Mouse (Mus musculus) kidney, adult 2 months (tissue): ENCODE results near the gene Slirp. TPM values are rescaled to one million over a fixed set of nuclear protein-coding genes. Genes with fewer than 3 reads are reported as not detected.

ENCODE experiments used
- DNase-seq: peaks from one replicate; pipeline ENCODE4 v3.0.0; 2021
- H3K27ac ChIP-seq: fragments of 200-500 bp; 2 replicates; pipeline ENCODE4 v1.5.1; 2012; ENCODE audit warnings: low read depth, low read length, control low read depth, inconsistent platforms; ENCODE audit not compliant: insufficient read depth
- H3K27me3 ChIP-seq: fragments of 200-500 bp; replicated peaks from 2 replicates; pipeline ENCODE4 v1.6.1; 2012; ENCODE audit warnings: mild to moderate bottlenecking, moderate library complexity, low read length, inconsistent platforms; ENCODE audit not compliant: control insufficient read depth, insufficient read depth
- H3K36me3 ChIP-seq: fragments of 200-500 bp; 2 replicates; pipeline ENCODE4 v1.6.1; 2012; ENCODE audit warnings: mild to moderate bottlenecking, moderate library complexity, low read length, inconsistent platforms; ENCODE audit not compliant: control insufficient read depth, insufficient read depth
- H3K4me1 ChIP-seq: fragments of 200-500 bp; 2 replicates; pipeline ENCODE4 v1.6.1; 2011; ENCODE audit warnings: low read length; ENCODE audit not compliant: control insufficient read depth, insufficient read depth
- H3K4me3 ChIP-seq: fragments of 200-500 bp; 2 replicates; pipeline ENCODE4 v1.5.1; 2011; ENCODE audit warnings: mild to moderate bottlenecking, low read depth, low read length, control low read depth; ENCODE audit not compliant: insufficient read depth
- CTCF ChIP-seq: fragments of 200-500 bp; conservative IDR thresholded peaks from 2 replicates; pipeline ENCODE4 v1.5.1; 2011; ENCODE audit warnings: low read depth, mild to moderate bottlenecking, control low read depth, low read length, moderate library complexity, mixed read lengths; ENCODE audit not compliant: insufficient read depth, insufficient read length
- POLR2A ChIP-seq: fragments of 200-500 bp; IDR thresholded peaks from one replicate; pipeline ENCODE4 v1.6.1; 2011; ENCODE audit warnings: low read depth, low read length, control low read depth
- WGBS: fragments of 180-500 bp; shearing (Covaris S2); methylation state at CpG from one replicate; pipeline ENCODE4 v1.1.7; 2018; 5-methylcytosine and 5-hydroxymethylcytosine counted together
- polyA plus RNA-seq: library from polyadenylated mRNA; depleted of rRNA; stranded (reverse); fragments of >200 nt; gene quantifications from 2 replicates; pipeline ENCODE4 v1.2.3, GENCODE M21; 2012

Gene Slirp
- polyA plus RNA-seq, 1 experiment, result 40.0 TPM

DNA sequence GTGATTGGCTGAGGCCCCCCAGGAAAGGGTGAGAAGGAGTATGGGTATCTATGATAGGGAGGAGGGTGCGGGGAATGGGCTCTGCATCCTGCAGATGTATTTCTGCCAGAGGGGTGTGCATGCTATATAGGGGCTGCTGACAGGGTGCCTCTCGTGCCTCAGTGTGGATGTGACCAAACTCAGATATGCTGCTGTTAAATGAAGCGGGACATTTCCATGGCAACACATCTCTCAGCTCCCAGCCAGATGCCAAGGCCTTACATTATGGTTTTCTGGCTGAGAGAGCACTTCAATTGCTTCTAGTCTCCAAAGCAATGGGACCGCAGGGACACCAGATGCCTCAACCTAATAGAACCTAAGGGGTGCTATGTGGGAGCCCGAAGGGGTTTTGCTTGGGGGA, 24.8 kb upstream of the Slirp start:
- 67% methylated on average over 5 of the region's 5 CpGs for WGBS
- Histone ChIP-seq H3K27me3 (no peaks in the 10 kb centered on the region), H3K36me3 (no peaks in the 10 kb centered on the region), H3K4me3 (no peak overlapping the region), H3K4me1 (no peaks in the 10 kb centered on the region), H3K27ac (no peak overlapping the region)
- TF ChIP-seq CTCF (no peak), POLR2A (no peak)
- no peak for DNase-seq

DNA sequence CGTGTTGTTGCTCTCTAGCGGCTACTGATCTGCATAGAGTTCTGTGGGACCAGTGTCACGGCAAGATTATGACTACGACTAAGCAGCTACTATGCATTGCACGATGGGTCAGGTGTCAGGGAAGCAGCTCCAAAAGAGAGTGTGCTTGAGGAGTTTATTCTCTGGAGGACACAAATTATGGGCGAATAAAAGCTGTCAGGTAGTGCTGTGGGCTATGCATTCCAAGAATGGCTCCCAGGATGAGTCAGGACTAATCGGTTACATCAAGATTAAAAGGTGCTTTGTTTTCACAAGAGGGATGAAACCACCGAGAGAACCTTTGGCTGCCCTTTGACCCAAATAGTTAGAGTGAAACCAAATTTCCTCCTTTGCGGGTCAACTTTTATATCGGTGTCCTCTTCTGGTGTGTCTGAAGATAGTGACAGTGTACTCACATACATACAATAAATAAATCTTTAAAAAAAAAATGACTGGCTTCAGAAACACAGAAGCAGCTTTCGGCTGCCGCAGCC, 23.7 kb upstream of the Slirp start:
- H3K4me3 ChIP-seq, result no peak overlapping the region
- no peak for DNase-seq
- H3K36me3 ChIP-seq, result no peaks in the 10 kb centered on the region
- no peaks in the 10 kb centered on the region for H3K27me3 ChIP-seq
- H3K27ac ChIP-seq, result no peak overlapping the region
- WGBS, result 47% methylated on average over 12 of the region's 12 CpGs
- no peak for TF ChIP-seq POLR2A
- no peak for TF ChIP-seq CTCF
- H3K4me1 ChIP-seq, result no peaks in the 10 kb centered on the region

DNA sequence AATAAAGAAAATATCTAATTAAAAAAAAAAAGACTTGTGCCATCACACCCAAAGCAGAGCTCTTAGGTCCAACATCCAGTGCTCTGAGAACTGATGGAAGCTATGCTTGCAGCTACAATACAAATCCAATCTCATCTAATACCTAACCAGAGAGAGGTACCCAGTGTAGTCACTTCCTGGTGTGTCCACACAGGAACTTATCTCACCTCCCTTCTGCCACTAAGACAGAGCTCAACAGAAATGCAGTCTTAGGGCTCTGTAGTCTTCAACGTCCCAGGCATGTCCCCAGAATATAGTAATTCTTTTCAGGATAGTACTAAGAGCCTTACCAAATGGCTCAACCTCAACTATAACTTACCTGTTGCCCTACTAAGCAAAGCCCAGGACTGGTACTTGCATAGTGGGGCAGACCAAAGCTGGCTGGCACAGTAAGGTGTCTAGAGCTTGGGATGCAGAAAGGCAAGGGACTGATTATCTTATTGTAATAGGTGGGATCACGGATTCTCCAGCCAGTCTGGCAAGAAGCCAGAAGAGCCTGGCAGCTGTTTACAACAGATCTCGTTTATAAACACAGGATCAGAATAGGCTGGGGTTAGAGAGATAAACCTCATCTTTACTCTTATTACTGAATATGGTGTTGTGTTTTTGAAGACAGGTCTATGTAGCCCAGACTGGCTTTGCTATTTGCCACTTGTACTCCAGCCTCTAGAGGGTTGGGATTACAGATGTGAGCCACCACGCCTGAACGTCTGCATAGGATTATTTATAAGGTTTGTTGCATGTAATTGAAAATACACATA, 21.8 kb upstream of the Slirp start:
- no peak overlapping the region for H3K27ac ChIP-seq
- WGBS, result 59% methylated on average over 5 of the region's 5 CpGs
- TF ChIP-seq CTCF (no peak), POLR2A (no peak)
- H3K4me1 ChIP-seq, result no peaks in the 10 kb centered on the region
- no peaks in the 10 kb centered on the region for H3K27me3 ChIP-seq
- DNase-seq, result no peak
- 0 out of 2 replicates have a peak, but pooled peaks cover 1% of the 10 kb centered on the region for H3K36me3 ChIP-seq
- H3K4me3 ChIP-seq, result no peak overlapping the region

DNA sequence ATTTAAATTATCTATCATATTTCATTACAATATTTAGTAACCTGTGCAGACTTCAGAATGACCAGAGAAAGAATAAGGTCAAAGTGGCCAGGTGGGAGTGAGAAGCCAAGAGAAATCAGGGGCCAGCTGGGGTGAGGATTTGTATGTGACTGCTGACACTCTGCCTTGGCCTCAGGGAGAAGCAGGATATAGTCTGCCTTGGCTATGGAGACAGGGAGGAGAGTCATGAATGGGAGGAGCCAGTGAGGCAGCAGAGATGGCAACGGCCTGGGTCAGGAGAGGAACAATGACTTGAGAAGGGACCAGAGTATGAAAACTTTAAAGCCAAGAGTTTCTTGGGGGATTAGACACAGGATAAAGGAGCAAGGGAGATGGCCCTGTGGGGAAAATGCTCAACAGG, 20.0 kb upstream of the Slirp start:
- Histone ChIP-seq H3K27me3 (no peaks in the 10 kb centered on the region), H3K36me3 (peaks cover 6% of the 10 kb centered on the region), H3K27ac (no peak overlapping the region), H3K4me3 (no peak overlapping the region), H3K4me1 (no peaks in the 10 kb centered on the region)
- WGBS, result 29% methylated on average over 1 of the region's 1 CpGs
- no peak for TF ChIP-seq CTCF
- TF ChIP-seq POLR2A, result no peak
- DNase-seq, result no peak

DNA sequence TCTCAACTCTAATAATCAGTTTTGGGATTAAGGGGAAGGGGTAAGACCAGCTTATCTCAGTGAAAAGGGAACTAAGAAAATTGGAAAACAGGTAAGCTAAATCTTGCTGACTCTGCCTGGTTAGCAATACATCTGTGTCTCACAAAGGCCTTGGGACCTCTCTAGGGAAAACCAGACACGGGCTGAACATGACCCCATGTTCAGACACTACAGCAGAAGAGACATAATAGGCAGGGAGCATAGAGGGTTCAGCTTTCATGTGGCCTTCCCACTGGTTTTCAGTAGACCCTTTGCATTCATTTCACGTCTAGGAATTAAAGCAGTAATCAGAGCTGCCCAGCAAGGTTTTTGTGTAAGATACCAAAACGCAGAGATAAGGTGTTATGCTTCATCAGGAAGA, 19.2 kb upstream of the Slirp start:
- H3K27me3 ChIP-seq, result no peaks in the 10 kb centered on the region
- no peak for DNase-seq
- H3K4me1 ChIP-seq, result no peaks in the 10 kb centered on the region
- 47% methylated on average over 3 of the region's 3 CpGs for WGBS
- no peak overlapping the region for H3K4me3 ChIP-seq
- H3K36me3 ChIP-seq, result peaks cover 10% of the 10 kb centered on the region
- H3K27ac ChIP-seq, result no peak overlapping the region
- no peak for TF ChIP-seq CTCF
- TF ChIP-seq POLR2A, result no peak

DNA sequence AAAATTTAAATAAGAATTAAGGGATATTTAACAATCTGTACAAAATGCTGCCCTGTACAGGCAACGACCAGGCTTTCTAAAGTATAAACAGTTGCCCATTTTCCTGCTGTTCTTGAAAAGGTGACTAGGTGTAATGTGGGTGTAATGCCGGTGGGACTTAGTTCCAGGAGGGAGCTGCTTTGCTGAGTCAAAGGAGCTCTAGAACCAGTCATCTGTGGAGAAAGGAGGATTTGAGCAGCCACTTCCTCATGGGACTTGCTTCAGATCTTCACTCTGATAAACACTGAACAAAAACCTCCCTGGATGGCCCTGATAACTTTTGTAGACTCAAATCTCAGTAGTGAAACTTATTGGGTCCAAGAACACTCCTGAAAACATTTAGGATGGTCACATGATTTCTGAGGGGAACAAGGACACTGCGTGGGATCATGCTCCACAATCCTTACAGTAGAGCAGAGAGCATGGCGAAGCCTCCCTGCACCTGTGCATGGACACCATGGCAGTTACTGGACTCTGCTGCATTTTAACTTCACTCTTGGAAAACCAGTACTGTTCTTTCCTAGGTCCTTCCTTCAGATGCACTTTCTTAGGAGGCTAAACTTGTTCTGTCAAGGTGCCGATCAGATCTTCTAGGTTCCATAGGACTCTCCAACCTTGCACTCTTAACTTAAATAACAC, 17.2 kb upstream of the Slirp start:
- WGBS, result 73% methylated on average over 5 of the region's 5 CpGs
- no peak for TF ChIP-seq CTCF
- no peaks in the 10 kb centered on the region for H3K4me1 ChIP-seq
- H3K4me3 ChIP-seq, result no peak overlapping the region
- H3K27ac ChIP-seq, result no peak overlapping the region
- peaks cover 15% of the 10 kb centered on the region for H3K36me3 ChIP-seq
- H3K27me3 ChIP-seq, result no peaks in the 10 kb centered on the region
- DNase-seq, result no peak

GRCm38 (mm10) chr12:87428295-87428694, 15.4 kb upstream of the Slirp start:
- no peak for DNase-seq
- WGBS, result 85% methylated on average over 2 of the region's 2 CpGs
- Histone ChIP-seq H3K27me3 (no peaks in the 10 kb centered on the region), H3K27ac (no peak overlapping the region), H3K4me1 (no peaks in the 10 kb centered on the region), H3K36me3 (peaks cover 20% of the 10 kb centered on the region), H3K4me3 (no peak overlapping the region)
- TF ChIP-seq CTCF, result no peak
- no peak for TF ChIP-seq POLR2A
